Mouse (Mus musculus): ENCODE results near the gene Bscl2. TPM values are rescaled to one million over a fixed set of nuclear protein-coding genes. Genes with fewer than 3 reads are reported as not detected.
A peak's percentile ranks its signal among the peaks of the same experiment; 100 is the strongest.

Gene Bscl2
- polyA plus RNA-seq, 1 experiment from 2014 or later, result 43.2 TPM

DNA sequence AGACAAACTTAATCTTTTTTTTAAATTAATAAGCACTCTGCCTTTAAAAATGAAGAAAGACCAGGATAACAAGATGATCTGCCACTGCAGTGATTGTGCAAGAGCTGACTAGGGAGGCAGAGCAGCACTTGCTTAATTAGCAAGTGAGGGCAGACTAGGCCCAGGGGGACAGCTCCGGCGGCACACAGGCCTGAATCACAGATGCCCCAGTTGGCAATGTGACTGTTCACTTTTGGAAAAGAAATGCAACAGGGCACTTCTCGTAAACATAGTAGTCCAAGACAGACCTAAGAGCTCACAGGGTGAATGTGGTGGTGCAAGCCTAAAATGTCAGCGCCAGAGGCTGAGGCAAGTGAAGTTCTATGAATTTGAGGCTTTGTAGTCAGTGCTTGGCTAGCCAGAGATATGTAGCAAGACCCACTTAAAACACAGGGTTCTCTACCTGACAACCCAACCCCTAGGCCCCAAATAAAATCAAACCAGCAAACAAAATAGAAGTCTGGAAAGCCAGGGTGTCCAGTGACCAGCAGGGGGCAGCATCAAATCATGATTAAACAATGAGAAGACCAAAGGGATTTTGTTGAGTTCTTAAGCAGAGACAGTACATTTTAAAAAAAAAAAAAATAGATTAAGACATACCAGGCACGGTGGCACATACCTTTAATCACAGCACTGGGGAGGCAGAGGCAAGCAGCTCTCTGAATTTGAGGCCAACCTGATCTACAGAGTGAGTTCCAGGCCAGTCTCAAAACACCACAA lies 7.3 kb downstream of the Bscl2 start:
- TF ChIP-seq CTCF (IDR thresholded peaks at IDR 0.05; ENCODE audit: low read depth), result peak; percentile 76
- H3K4me3 ChIP-seq (ENCODE audit: low read depth, low read length), result no peak overlapping the region
- H3K4me2 ChIP-seq (replicated peaks; ENCODE audit: low read depth), result no peak overlapping the region
- 64% methylated on average over 5 of the region's 5 CpGs for WGBS
- no peak overlapping the region for H3K27ac ChIP-seq (ENCODE audit: low read depth, low read length)
- H3K27me3 ChIP-seq (replicated peaks; ENCODE audit: control insufficient read depth, insufficient read depth, low read length), result no peaks in the 10 kb centered on the region
- no peak overlapping the region for H3K9ac ChIP-seq (ENCODE audit: low read depth, low read length)
- H3K4me1 ChIP-seq (replicated peaks; ENCODE audit: control insufficient read depth, insufficient read depth, low read length), result no peaks in the 10 kb centered on the region
- ATAC-seq, result no peak
- H3K36me3 ChIP-seq (ENCODE audit: control insufficient read depth, insufficient read depth), result peaks cover 23% of the 10 kb centered on the region
- no peaks in the 10 kb centered on the region for H3K9me3 ChIP-seq (ENCODE audit: control insufficient read depth)

DNA sequence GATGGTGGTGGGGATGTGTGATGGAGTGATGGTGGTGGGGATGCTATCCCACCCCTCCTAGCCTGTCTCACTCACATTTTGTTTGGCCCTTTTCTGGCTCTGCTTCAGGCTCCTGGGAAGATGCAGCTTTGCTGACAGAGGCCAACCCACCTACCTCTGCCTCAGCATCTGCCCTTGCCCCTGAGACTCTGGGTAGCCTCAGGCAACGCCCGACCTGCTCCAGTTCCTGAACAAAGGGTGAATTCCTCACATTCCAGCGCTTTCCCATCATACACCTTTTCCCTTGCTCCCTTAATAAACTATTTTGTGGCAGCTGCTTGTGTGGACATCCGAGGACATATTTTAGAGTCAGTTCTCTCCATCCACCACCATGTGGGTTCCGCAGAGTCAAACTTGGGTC lies 11.1 kb downstream of the Bscl2 start:
- Histone ChIP-seq H3K4me2 (replicated peaks; ENCODE audit: low read depth) (no peak overlapping the region), H3K9ac (ENCODE audit: low read depth, low read length) (no peak overlapping the region), H3K4me3 (ENCODE audit: low read depth, low read length) (no peak overlapping the region), H3K4me1 (replicated peaks; ENCODE audit: control insufficient read depth, insufficient read depth, low read length) (no peaks in the 10 kb centered on the region), H3K9me3 (ENCODE audit: control insufficient read depth) (no peaks in the 10 kb centered on the region), H3K27me3 (replicated peaks; ENCODE audit: control insufficient read depth, insufficient read depth, low read length) (no peaks in the 10 kb centered on the region), H3K36me3 (ENCODE audit: control insufficient read depth, insufficient read depth) (peaks cover 23% of the 10 kb centered on the region), H3K27ac (ENCODE audit: low read depth, low read length) (no peak overlapping the region)
- ATAC-seq, result no peak
- TF ChIP-seq CTCF (IDR thresholded peaks at IDR 0.05; ENCODE audit: low read depth), result no peak
- 64% methylated on average over 5 of the region's 5 CpGs for WGBS

DNA sequence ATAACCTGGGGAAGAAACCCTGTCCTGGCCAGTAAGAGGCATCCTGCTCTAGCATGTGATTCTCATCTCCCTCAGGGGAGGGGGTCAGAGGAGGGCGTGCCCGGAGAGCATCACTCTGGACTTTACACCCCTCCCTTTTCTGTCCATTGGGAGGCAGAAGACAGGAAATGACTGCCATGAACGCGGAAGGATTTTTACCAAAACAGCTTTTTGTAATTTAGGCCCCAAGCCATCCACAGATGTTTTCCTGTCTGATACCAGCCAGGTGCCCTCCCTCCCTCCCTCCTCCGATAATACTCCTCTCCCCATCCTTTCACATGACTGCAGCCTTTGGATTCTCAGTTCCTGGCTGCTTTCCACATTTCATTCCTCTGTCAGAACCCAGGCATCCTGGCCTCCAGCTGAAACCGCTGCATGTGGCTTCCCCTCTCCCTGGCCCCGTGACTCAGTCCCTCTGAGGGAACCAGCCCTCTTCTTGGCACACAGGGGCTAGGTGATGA lies 13.2 kb downstream of the Bscl2 start, which contains the start of gene Lrrn4cl:
TSS of gene Lrrn4cl (plus strand) at position 367 of the 500 bp plus-strand sequence.
- H3K9me3 ChIP-seq (ENCODE audit: control insufficient read depth), result no peaks in the 10 kb centered on the region
- peak within 1 kb of the TSS; percentile 14; the same call in 1 of the 2 replicates for H3K4me2 ChIP-seq (replicated peaks; ENCODE audit: low read depth)
- WGBS, result 21% methylated on average over 7 of the region's 7 CpGs
- H3K4me3 ChIP-seq (ENCODE audit: low read depth, low read length), result no peak within 1 kb of the TSS
- no peaks in the 10 kb centered on the region for H3K27me3 ChIP-seq (replicated peaks; ENCODE audit: control insufficient read depth, insufficient read depth, low read length)
- H3K4me1 ChIP-seq (replicated peaks; ENCODE audit: control insufficient read depth, insufficient read depth, low read length), result no peaks in the 10 kb centered on the region
- peak within 1 kb of the TSS; percentile 11 for H3K27ac ChIP-seq (ENCODE audit: low read depth, low read length)
- 0 out of 2 replicates have a peak within 1 kb of the TSS, but pooled peaks have one; percentile 23 for H3K9ac ChIP-seq (ENCODE audit: low read depth, low read length)
- no peak for TF ChIP-seq CTCF (IDR thresholded peaks at IDR 0.05; ENCODE audit: low read depth)
- peaks cover 23% of the 10 kb centered on the region for H3K36me3 ChIP-seq (ENCODE audit: control insufficient read depth, insufficient read depth)
- ATAC-seq, result peak; percentile 74

- WGBS, result 40% methylated on average over 7 of the region's 7 CpGs
- TF ChIP-seq CTCF (IDR thresholded peaks at IDR 0.05; ENCODE audit: low read depth), result peak; percentile 35
- no peaks in the 10 kb centered on the region for H3K27me3 ChIP-seq (replicated peaks; ENCODE audit: control insufficient read depth, insufficient read depth, low read length)
- H3K4me1 ChIP-seq (replicated peaks; ENCODE audit: control insufficient read depth, insufficient read depth, low read length), result no peaks in the 10 kb centered on the region
- peak overlapping the region; percentile 14; the same call in 1 of the 2 replicates for H3K4me2 ChIP-seq (replicated peaks; ENCODE audit: low read depth)
- H3K27ac ChIP-seq (ENCODE audit: low read depth, low read length), result no peak overlapping the region
- no peak overlapping the region for H3K4me3 ChIP-seq (ENCODE audit: low read depth, low read length)
- peaks cover 13% of the 10 kb centered on the region for H3K36me3 ChIP-seq (ENCODE audit: control insufficient read depth, insufficient read depth)
- no peak for ATAC-seq
- no peak overlapping the region for H3K9ac ChIP-seq (ENCODE audit: low read depth, low read length)
- H3K9me3 ChIP-seq (ENCODE audit: control insufficient read depth), result no peaks in the 10 kb centered on the region
Observed at GRCm38 (mm10) chr19:8851639-8852038, 14.4 kb downstream of the Bscl2 start.

DNA sequence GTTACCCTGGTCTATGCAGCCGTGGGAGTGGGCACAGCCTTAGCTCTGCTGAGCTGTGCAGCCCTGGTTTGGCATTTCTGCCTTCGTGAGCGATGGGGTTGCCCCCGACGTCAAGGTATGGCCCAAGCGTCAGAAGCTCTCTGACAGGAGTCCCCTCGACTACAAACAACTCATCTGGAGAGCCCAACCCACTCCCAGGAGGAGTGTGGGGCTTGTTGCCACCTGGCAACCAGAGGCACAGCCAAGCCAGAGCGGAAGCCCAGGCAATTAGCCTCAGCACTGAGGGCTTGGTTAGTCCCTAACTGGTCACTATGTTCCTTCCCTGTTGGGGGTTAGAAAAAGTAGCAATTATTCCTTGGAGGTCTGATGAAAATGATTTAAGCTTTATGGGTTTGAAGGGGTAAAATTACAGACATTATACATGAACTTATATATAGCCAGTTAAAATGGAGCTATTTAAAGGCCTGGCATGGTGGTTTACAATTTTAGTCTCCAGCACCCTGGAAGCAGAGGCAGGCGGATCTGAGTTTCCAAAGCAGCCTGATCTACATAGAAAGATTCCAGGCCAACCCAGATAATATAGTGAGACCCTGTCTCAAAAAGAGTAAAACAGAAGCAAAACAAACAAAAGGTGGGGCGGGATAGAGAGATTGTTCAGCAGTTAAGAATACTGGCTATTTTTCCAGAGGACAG lies 15.1 kb downstream of the Bscl2 start:
- H3K4me3 ChIP-seq (ENCODE audit: low read depth, low read length), result no peak overlapping the region
- H3K27ac ChIP-seq (ENCODE audit: low read depth, low read length), result no peak overlapping the region
- H3K9ac ChIP-seq (ENCODE audit: low read depth, low read length), result no peak overlapping the region
- ATAC-seq, result no peak
- H3K27me3 ChIP-seq (replicated peaks; ENCODE audit: control insufficient read depth, insufficient read depth, low read length), result no peaks in the 10 kb centered on the region
- 0 out of 2 replicates have a peak, but pooled peaks cover 6% of the 10 kb centered on the region for H3K36me3 ChIP-seq (ENCODE audit: control insufficient read depth, insufficient read depth)
- H3K9me3 ChIP-seq (ENCODE audit: control insufficient read depth), result no peaks in the 10 kb centered on the region
- H3K4me2 ChIP-seq (replicated peaks; ENCODE audit: low read depth), result no peak overlapping the region
- 47% methylated on average over 10 of the region's 10 CpGs for WGBS
- no peaks in the 10 kb centered on the region for H3K4me1 ChIP-seq (replicated peaks; ENCODE audit: control insufficient read depth, insufficient read depth, low read length)
- TF ChIP-seq CTCF (IDR thresholded peaks at IDR 0.05; ENCODE audit: low read depth), result no peak

GRCm38 (mm10) chr19:8853117-8853516 lies 15.8 kb downstream of the Bscl2 start:
- WGBS, result 83% methylated on average over 3 of the region's 3 CpGs
- Histone ChIP-seq H3K27me3 (replicated peaks; ENCODE audit: control insufficient read depth, insufficient read depth, low read length) (no peaks in the 10 kb centered on the region), H3K9me3 (ENCODE audit: control insufficient read depth) (no peaks in the 10 kb centered on the region), H3K4me1 (replicated peaks; ENCODE audit: control insufficient read depth, insufficient read depth, low read length) (no peaks in the 10 kb centered on the region), H3K36me3 (ENCODE audit: control insufficient read depth, insufficient read depth) (no peaks in the 10 kb centered on the region), H3K27ac (ENCODE audit: low read depth, low read length) (no peak overlapping the region), H3K9ac (ENCODE audit: low read depth, low read length) (no peak overlapping the region), H3K4me2 (replicated peaks; ENCODE audit: low read depth) (no peak overlapping the region), H3K4me3 (ENCODE audit: low read depth, low read length) (no peak overlapping the region)
- no peak for ATAC-seq
- no peak for TF ChIP-seq CTCF (IDR thresholded peaks at IDR 0.05; ENCODE audit: low read depth)
